Mouse (Mus musculus): Measurements from ENCODE around the gene Olfr8. TPM values are rescaled to one million over a fixed set of nuclear protein-coding genes. Genes with fewer than 3 reads are reported as not detected.
"Not testable (repeated sequence)": the region's sequence is repeated elsewhere in the genome, so short reads cannot be mapped to it uniquely, and the experiment has no call there.

The Olfr8 gene
- not detected in 2 replicates for polyA plus RNA-seq (2015; fragmentation: Nextera tagmentation; extraction: Ambion mirVana)

- 81% methylated on average over 1 of the region's 1 CpGs for WGBS
- H3K27ac ChIP-seq (ENCODE audit: low read depth, low read length); H3K4me3 ChIP-seq (ENCODE audit: low read depth, low read length); H3K4me2 ChIP-seq (replicated peaks; ENCODE audit: low read depth); H3K27me3 ChIP-seq (replicated peaks; ENCODE audit: control insufficient read depth, insufficient read depth, low read length); H3K4me1 ChIP-seq (replicated peaks; ENCODE audit: control insufficient read depth, insufficient read depth, low read length); H3K36me3 ChIP-seq (ENCODE audit: control insufficient read depth, insufficient read depth); ATAC-seq; H3K9me3 ChIP-seq (ENCODE audit: control insufficient read depth); H3K9ac ChIP-seq (ENCODE audit: low read depth, low read length): not testable (repeated sequence)
Observed at GRCm38 (mm10) chr10:78950336-78950735, at the start of gene Olfr8. TSS of gene Olfr8 (plus strand) at chr10:78950636.

GRCm38 (mm10) chr10:78912871-78913270 is 37.6 kb upstream of the Olfr8 start, which contains the start of gene Olfr1354:
TSS of gene Olfr1354 (plus strand) at chr10:78913171.
- not testable (repeated sequence) for ATAC-seq; H3K4me2 ChIP-seq (replicated peaks; ENCODE audit: low read depth); H3K36me3 ChIP-seq (ENCODE audit: control insufficient read depth, insufficient read depth); H3K9me3 ChIP-seq (ENCODE audit: control insufficient read depth); H3K4me3 ChIP-seq (ENCODE audit: low read depth, low read length); H3K27me3 ChIP-seq (replicated peaks; ENCODE audit: control insufficient read depth, insufficient read depth, low read length); H3K4me1 ChIP-seq (replicated peaks; ENCODE audit: control insufficient read depth, insufficient read depth, low read length); H3K27ac ChIP-seq (ENCODE audit: low read depth, low read length); H3K9ac ChIP-seq (ENCODE audit: low read depth, low read length)
- WGBS = 80% methylated on average over 1 of the region's 1 CpGs

DNA sequence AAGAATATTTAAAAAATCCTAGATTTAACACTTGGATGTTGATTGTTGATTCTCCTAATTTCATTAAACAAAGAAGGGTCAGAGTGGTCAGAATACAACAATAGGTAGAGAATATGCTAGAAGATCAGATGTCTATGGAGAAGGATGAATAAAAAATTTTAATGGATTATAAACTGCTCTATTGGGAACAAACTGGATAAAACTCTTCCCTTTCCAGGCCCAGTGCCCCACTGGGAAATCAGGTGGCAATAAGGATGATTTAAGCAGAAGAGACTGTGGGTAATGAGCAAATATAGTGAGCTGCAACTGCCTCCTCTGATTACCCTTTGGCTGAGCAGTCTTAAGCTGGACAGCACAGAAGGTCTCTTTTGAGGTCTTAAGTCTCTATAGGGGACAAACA is 12.6 kb downstream of the Olfr8 start, which contains the start of gene Olfr1353:
TSS of gene Olfr1353 (plus strand) at position 301 of the 400 bp plus-strand sequence.
- not testable (repeated sequence) for ATAC-seq; H3K27me3 ChIP-seq (replicated peaks; ENCODE audit: control insufficient read depth, insufficient read depth, low read length); H3K9ac ChIP-seq (ENCODE audit: low read depth, low read length); H3K27ac ChIP-seq (ENCODE audit: low read depth, low read length); H3K4me1 ChIP-seq (replicated peaks; ENCODE audit: control insufficient read depth, insufficient read depth, low read length); H3K36me3 ChIP-seq (ENCODE audit: control insufficient read depth, insufficient read depth); H3K4me3 ChIP-seq (ENCODE audit: low read depth, low read length); H3K4me2 ChIP-seq (replicated peaks; ENCODE audit: low read depth); H3K9me3 ChIP-seq (ENCODE audit: control insufficient read depth)

GRCm38 (mm10) chr10:78980750-78981149 is 30.3 kb downstream of the Olfr8 start, which contains the start of gene Olfr1352:
TSS of gene Olfr1352 (plus strand) at chr10:78981050.
- H3K9me3 ChIP-seq (ENCODE audit: control insufficient read depth) = no peaks in the 10 kb centered on the region
- no peak for TF ChIP-seq CTCF (IDR thresholded peaks at IDR 0.05; ENCODE audit: low read depth)
- ATAC-seq = no peak
- H3K4me3 ChIP-seq (ENCODE audit: low read depth, low read length) = no peak within 1 kb of the TSS
- H3K9ac ChIP-seq (ENCODE audit: low read depth, low read length) = no peak within 1 kb of the TSS
- H3K27me3 ChIP-seq (replicated peaks; ENCODE audit: control insufficient read depth, insufficient read depth, low read length) = no peaks in the 10 kb centered on the region
- no peak within 1 kb of the TSS for H3K27ac ChIP-seq (ENCODE audit: low read depth, low read length)
- H3K36me3 ChIP-seq (ENCODE audit: control insufficient read depth, insufficient read depth) = no peaks in the 10 kb centered on the region
- H3K4me2 ChIP-seq (replicated peaks; ENCODE audit: low read depth) = no peak within 1 kb of the TSS
- H3K4me1 ChIP-seq (replicated peaks; ENCODE audit: control insufficient read depth, insufficient read depth, low read length) = no peaks in the 10 kb centered on the region

Other genes with a start within 250 kb of the Olfr8 start
- 0.10 and 0.30 TPM in 2 replicates for gene Casp14, start 232.3 kb upstream of the Olfr8 start, polyA plus RNA-seq (2015; fragmentation: Nextera tagmentation; extraction: Ambion mirVana)
- not detected in 2 replicates for gene Ccdc105, start 197.6 kb upstream of the Olfr8 start, polyA plus RNA-seq (2015; fragmentation: Nextera tagmentation; extraction: Ambion mirVana)
- gene Slc1a6, start 170.1 kb upstream of the Olfr8 start, polyA plus RNA-seq (2015; fragmentation: Nextera tagmentation; extraction: Ambion mirVana) = 0.38 and 0.51 TPM in 2 replicates
- gene Olfr1356, start 98.5 kb upstream of the Olfr8 start, polyA plus RNA-seq (2015; fragmentation: Nextera tagmentation; extraction: Ambion mirVana) = not detected in 2 replicates
- not detected in 2 replicates for gene Olfr1355, start 75.1 kb upstream of the Olfr8 start, polyA plus RNA-seq (2015; fragmentation: Nextera tagmentation; extraction: Ambion mirVana)
- not detected in 2 replicates for gene Olfr1354, start 37.5 kb upstream of the Olfr8 start, polyA plus RNA-seq (2015; fragmentation: Nextera tagmentation; extraction: Ambion mirVana)
- not detected in 2 replicates for gene Olfr1353, start 12.7 kb downstream of the Olfr8 start, polyA plus RNA-seq (2015; fragmentation: Nextera tagmentation; extraction: Ambion mirVana)
- gene Olfr1352, start 30.4 kb downstream of the Olfr8 start, polyA plus RNA-seq (2015; fragmentation: Nextera tagmentation; extraction: Ambion mirVana) = not detected in 2 replicates
- gene Olfr1351, start 61.8 kb downstream of the Olfr8 start, polyA plus RNA-seq (2015; fragmentation: Nextera tagmentation; extraction: Ambion mirVana) = not detected in 2 replicates
- 0.14 TPM in 1 of 2 replicates, not detected in the other for gene Olfr57, start 78.1 kb downstream of the Olfr8 start, polyA plus RNA-seq (2015; fragmentation: Nextera tagmentation; extraction: Ambion mirVana)
- gene 2610008E11Rik, start 147.0 kb downstream of the Olfr8 start, polyA plus RNA-seq (2015; fragmentation: Nextera tagmentation; extraction: Ambion mirVana) = 6.2 and 6.4 TPM in 2 replicates
- not detected in 2 replicates for gene Vmn2r80, start 198.1 kb downstream of the Olfr8 start, polyA plus RNA-seq (2015; fragmentation: Nextera tagmentation; extraction: Ambion mirVana)